Mouse (Mus musculus) brain, embryonic 14.5 days (tissue): ENCODE results near the gene Vmn2r68. TPM values are rescaled to one million over a fixed set of nuclear protein-coding genes. Genes with fewer than 3 reads are reported as not detected.

Experiments
- DNase-seq: peaks from one replicate; pipeline ENCODE4 v3.0.0-alpha.2; 2011; ENCODE audit warnings: low read depth
- CTCF ChIP-seq: fragments of 200-500 bp; IDR thresholded peaks from 2 replicates; pipeline ENCODE4 v1.5.1; 2012; ENCODE audit warnings: inconsistent platforms, mild to moderate bottlenecking, moderate library complexity, borderline replicate concordance; ENCODE audit not compliant: insufficient read depth, insufficient read length; ENCODE audit errors: extremely low read depth
- POLR2A ChIP-seq: fragments of 200-500 bp; IDR thresholded peaks from 2 replicates; pipeline ENCODE4 v1.6.1; 2012; ENCODE audit warnings: mild to moderate bottlenecking, inconsistent platforms, borderline replicate concordance; ENCODE audit not compliant: poor library complexity, insufficient read depth, insufficient read length, severe bottlenecking; ENCODE audit errors: extremely low read depth
- polyA plus RNA-seq: library from polyadenylated mRNA; depleted of rRNA; stranded (reverse); fragments of >200 nt; gene quantifications from 2 replicates; pipeline ENCODE4 v1.2.3, GENCODE M21; 2012; rRNA removed

The Vmn2r68 gene
- polyA plus RNA-seq: not detected in 2 replicates

- no peak for TF ChIP-seq CTCF
- TF ChIP-seq POLR2A: no peak
- no peak for DNase-seq
Measured at GRCm38 (mm10) chr7:85237683-85238082, at the start of gene Vmn2r68. Vmn2r68 (minus strand) TSS chr7:85237783.

Other genes with a start within 250 kb of the Vmn2r68 start
- not detected in 2 replicates for gene Vmn2r66, start 225.5 kb downstream of the Vmn2r68 start, polyA plus RNA-seq
- not detected in 2 replicates for gene Vmn2r67, start 81.8 kb downstream of the Vmn2r68 start, polyA plus RNA-seq
- not detected in 2 replicates for gene Vmn2r69, start 178.1 kb upstream of the Vmn2r68 start, polyA plus RNA-seq